Mouse (Mus musculus) left cerebral cortex, adult 18-20 months (tissue): ENCODE results near the gene Krt27. TPM values are rescaled to one million over a fixed set of nuclear protein-coding genes. Genes with fewer than 3 reads are reported as not detected.
A peak's percentile ranks its signal among the peaks of the same experiment; 100 is the strongest.

Experiments
- DNase-seq, 2 experiments: peaks; one replicate each; pipeline ENCODE4 v3.0.0; 2021 to 2022; ENCODE audit warnings: low spot score in 2 of 2, mixed read lengths in 1 of 2
- long read RNA-seq, 2 experiments: library from polyadenylated mRNA; stranded (forward); transcript quantifications; one replicate each; pipeline ENCODE4 v2.0.0; 2021
- total RNA-seq, 2 experiments: library from RNA; stranded (reverse); gene quantifications; 2 replicates each; pipeline ENCODE4 v1.2.3; 2021

The Krt27 gene
- not detected for total RNA-seq
- long read RNA-seq, experiment 1, result 0 reads
- long read RNA-seq, experiment 2, result 0 reads

DNA sequence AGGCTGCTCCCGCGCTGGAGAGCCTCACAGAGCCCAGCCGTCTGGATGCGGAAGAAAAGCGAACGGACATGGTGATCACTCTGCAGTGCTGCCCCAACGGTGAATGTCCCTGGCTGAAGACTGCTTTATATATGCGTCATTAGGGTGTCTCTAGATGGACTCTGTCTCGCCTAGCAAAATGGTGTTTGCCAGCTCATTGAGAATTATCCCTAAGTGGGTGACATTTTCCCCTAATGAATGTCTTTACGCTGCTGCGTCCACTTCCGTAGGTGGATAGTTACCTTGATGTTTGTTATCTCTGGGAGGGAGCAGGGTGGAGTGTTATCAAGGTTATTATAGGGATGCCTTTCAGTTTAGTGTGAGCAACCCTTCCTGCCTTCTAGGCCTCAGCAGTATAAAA lies at the start of gene Krt27:
TSS of gene Krt27 (minus strand) at position 101 of the 400 bp plus-strand sequence.
- no peak for DNase-seq

DNA sequence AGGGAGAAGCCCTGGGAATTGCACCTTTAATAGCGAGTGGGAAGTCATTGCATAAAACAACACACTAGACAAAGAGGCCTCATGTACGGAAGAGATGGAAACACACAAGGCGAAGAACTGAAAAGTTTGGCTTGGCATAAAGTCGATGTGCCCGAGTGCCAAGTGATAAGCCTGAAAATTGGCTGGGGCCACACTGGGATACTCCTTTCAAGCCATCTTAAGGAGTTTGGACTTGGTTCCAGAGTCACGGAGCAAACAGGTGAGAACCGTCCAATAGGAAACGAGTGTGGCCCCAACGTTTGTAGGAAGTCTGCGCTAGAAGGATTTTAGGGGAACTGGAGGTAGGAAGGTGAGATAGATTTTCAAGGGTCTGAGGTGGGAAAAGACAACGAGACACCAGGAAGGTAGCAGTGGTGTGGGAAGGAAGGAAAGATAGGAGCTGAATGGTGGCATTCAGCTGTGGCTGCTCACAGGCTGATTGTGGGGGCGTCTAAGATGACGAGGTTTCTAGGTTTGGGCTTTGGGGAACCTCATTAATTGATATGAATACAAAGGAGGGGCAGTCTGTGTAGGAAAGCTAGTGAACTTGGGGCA lies 49.1 kb upstream of the Krt27 start:
- no peak for DNase-seq

DNA sequence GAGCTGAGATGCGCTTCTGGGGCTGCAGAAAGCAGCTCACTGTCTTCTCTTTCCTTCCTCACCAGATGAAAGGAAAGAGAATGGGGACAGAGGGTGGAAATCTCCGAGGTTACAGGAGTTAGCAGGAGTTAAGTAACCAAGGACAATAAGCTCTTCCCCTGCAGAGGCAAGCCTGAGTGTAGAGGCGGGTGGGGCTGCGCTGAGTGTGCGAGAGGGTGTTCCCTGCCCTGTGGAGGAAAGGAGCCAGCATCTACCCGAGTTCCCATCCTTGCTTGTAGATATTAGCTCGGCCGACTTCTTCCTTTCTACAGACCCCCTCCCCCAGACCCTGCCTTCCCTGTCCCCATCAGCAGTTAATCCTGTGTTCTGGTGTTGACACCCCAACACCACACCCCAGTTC lies 47.9 kb upstream of the Krt27 start:
- DNase-seq, result no peak

DNA sequence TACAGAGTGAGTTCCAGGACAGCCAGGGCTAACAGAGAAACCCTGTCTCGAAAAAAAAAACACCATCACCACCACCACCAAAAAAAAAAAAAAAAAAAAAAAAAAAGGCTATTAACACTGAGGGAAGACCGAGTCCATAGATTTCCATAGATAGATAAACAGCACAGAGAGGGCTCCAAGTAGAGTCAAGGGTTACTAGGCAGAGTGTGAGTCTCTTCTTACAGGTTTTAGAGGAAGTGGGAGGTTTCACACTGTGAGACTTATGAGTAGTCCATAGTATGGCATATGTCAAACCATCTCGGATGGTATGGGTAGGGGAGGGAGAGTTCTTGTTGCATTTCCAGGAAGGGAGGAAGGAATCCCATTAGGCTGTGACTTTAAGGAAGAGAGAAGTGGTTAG lies 47.2 kb upstream of the Krt27 start:
- DNase-seq, result no peak

GRCm38 (mm10) chr11:99396661-99397060 lies 45.8 kb upstream of the Krt27 start:
- DNase-seq, result no peak

DNA sequence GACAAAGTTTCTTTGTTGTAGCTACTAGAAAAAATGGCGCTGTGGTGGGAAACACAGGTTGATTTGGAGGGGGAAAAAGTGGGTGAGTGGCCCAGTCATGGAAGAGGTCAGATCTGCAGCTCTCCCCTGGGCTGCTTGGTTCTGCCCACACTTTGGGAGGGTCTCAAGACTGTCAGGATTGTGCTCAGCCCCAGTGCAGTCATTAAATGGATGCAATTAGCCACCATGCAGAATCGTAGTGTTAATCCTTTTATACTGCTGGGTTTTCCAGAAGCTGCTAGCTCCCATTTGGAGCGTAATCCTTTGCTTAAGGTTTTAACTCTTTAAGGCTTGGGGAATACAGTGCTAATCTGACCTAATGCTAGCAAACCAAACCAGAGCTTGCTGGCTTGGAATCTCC lies 45.1 kb upstream of the Krt27 start:
- DNase-seq, result no peak

- peak in 1 of 2 experiments; percentile 39 for DNase-seq
Measured at GRCm38 (mm10) chr11:99392492-99392891, 41.6 kb upstream of the Krt27 start.

- no peak for DNase-seq
Measured at GRCm38 (mm10) chr11:99391375-99391774, 40.5 kb upstream of the Krt27 start.

GRCm38 (mm10) chr11:99390866-99391265 lies 40.0 kb upstream of the Krt27 start:
- DNase-seq, result no peak

- DNase-seq, result no peak
Measured at GRCm38 (mm10) chr11:99389264-99389663, 38.4 kb upstream of the Krt27 start, which contains the start of gene Krt10. Krt10 (minus strand) TSS chr11:99389364.

DNA sequence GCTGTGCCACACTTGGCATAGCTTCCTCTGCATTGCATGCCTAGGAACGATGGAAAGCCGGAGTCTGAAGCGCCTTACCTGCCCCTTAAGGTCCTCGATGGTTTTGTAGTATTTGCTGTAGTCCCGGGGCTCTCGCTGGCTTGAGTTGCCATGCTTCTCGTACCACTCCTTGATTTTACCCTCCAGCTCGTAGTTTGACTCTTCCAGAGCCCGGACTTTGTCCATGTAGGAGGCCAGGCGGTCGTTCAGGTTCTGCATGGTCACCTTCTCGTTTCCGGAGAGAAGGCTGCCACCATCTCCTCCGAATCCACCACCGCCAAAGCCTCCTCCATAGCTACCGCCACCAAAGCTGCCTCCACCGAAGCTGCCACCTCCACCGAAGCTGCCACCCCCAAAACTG lies 37.8 kb upstream of the Krt27 start:
- DNase-seq, result no peak

DNA sequence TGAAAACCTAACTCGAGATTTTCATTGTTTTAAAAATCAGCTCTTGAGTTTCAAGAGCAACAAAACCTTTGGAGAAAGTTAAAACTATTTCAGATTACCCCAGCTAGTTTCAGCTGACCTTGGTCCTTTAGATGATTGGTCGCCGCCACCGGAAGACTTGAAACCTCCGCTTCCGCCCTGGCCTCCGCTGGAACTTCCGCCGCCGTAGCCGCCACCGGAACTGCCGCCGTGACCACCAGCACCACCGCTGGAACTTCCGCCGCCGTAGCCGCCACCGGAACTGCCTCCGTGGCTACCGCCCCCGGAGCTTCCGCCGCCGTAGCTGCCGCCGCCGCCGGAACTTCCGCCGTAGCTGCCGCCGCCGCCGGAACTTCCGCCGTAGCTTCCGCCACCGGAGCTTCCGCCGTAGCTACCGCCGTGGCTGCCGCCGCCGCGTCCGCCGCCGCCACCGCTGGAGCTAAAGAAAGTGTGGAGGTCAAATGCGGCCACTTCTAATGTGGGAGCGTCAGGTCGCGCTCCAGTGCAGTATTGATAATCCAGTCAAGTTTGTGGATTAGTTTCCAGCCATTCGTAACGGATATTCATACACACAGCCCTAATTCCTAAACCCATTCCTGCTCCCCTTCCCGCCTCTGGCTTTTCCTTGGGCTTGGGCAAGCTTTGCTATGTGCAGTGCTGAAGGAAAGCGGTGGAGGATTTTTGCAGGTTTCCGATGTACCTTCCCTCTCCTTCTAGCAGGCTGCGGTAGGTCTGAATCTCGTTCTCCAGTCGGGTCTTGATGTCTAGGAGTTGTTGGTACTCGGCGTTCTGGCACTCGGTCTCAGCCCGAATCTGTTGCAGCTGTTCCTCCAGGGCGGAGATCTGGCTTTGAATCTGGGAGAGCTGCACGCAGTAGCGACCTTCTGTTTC lies 35.2 kb upstream of the Krt27 start:
- DNase-seq, result peak; percentile 88 to 92

DNA sequence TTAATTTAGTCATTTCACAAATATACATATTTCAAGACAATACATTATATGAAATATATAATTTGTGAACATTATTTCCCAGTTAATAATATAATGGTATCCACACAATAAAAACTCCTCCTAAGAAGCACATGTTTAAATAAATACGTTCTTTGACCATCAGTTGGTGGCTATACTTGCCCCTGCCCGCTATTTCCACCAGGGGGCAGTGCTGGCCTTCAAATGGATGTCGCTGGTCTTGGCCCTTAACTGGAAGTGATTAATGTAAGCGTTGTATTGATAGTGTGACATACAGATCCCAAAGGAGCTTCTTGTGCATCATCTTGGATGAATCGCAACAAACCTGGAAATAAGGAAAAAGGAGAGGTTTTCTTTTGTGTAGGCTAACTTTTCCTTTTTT lies 28.7 kb upstream of the Krt27 start:
- peak; percentile 75 to 81 for DNase-seq

GRCm38 (mm10) chr11:99374803-99375202 lies 23.9 kb upstream of the Krt27 start, which contains the start of gene Krt28:
Krt28 (minus strand) TSS chr11:99374903.
- DNase-seq, result no peak

DNA sequence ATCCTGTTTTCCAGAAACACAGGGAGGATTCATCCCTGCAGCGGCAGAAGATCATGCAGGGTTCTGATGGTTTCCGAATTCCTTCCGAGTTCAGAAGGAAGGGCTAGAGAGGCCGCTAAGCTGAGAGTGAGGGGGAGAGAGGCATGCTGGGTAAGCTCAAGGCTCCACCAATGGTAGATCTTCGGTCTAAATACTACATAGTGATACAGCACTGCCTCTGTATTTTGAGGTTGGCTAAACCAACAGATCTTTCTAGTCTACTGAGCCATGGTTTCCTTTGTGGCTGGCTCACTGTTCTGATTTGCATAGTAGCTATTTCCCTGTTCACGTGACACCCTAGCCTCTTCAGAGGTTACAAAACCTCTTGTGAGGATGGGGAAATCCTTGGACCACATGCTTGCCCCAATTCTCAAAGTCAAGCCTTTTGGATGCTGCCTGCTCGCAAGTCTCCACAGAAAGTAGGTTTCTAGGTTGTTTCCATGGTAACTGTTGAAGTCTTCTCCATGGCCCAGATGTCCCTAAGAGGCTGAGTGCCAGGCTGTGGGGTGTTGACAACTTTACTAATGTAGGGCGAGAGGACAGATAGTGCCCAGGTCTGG lies 19.0 kb upstream of the Krt27 start:
- DNase-seq, result peak; percentile 52 to 71

- no peak for DNase-seq
Measured at GRCm38 (mm10) chr11:99369229-99369628, 18.3 kb upstream of the Krt27 start.

DNA sequence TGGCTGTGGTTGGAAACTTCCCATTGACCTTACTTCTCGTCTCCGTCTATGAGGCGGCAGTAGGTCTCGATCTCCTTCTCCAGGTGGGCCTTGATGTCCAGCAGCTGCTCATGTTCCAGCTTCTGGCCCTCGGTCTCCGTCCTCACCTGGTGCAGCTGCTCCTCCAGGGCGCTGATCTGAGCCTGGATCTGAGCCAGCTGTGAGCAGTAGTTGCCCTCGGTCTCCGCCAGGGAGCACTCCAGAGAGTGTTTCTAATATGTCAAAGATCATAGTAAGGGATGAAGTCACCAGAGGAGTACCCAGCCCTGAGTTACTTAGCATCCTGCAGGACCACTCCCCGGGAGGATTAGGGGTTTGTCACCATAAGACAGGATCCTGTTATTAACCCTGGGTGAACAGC lies 15.9 kb upstream of the Krt27 start:
- no peak for DNase-seq

GRCm38 (mm10) chr11:99364412-99364811 lies 13.5 kb upstream of the Krt27 start:
- DNase-seq, result peak; percentile 33 to 62

DNA sequence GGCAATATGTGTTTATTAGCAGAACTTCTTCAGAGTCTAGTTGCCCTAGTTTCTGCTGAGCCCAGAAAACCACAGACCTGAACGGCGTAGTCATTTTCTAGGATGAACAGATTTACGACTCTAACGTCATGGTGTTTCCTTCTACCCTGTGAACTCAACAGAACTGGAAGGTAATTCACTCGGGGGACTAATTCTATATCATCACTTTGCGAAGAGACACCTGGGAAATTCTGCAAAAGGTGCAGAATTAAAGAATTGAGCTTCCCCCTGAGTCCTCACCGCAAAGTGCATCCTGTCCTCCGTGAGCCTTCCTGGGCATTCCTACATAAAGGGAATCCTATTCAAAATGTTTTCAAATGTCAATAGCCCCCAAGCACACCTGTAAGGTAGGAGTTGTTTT lies 10.5 kb upstream of the Krt27 start:
- no peak for DNase-seq

GRCm38 (mm10) chr11:99339299-99339847 lies 11.5 kb downstream of the Krt27 start:
- DNase-seq, result no peak

GRCm38 (mm10) chr11:99337866-99338265 lies 13.0 kb downstream of the Krt27 start, which contains the start of gene Krt26:
Krt26 (minus strand) TSS chr11:99337966.
- DNase-seq, result no peak

GRCm38 (mm10) chr11:99333426-99333825 lies 17.5 kb downstream of the Krt27 start:
- DNase-seq, result peak; percentile 24 to 43
